Mouse (Mus musculus) kidney, embryonic 15.5 days (tissue): ENCODE results near the gene Ms4a6d. TPM values are rescaled to one million over a fixed set of nuclear protein-coding genes. Genes with fewer than 3 reads are reported as not detected.
"Not testable (repeated sequence)": the region's sequence is repeated elsewhere in the genome, so short reads cannot be mapped to it uniquely, and the experiment has no call there.

Experiments used
- ATAC-seq: fragments of 200-750 bp; cut with Nextera tagmentation; replicated peaks from 2 replicates; pipeline ENCODE4 v1.8.0; 2017; ENCODE audit warnings: moderate TSS enrichment; ENCODE audit not compliant: low FRiP score
- H3K27ac ChIP-seq: fragments of 300-500 bp; sonication (generic); 2 replicates; pipeline ENCODE4 v1.5.1; 2015; ENCODE audit warnings: mild to moderate bottlenecking, inconsistent platforms
- H3K27me3 ChIP-seq: fragments of 300-500 bp; sonication (generic); 2 replicates; pipeline ENCODE4 v1.6.1; 2015; ENCODE audit warnings: inconsistent platforms
- H3K36me3 ChIP-seq: fragments of 300-500 bp; sonication (generic); 2 replicates; pipeline ENCODE4 v1.6.1; 2015; ENCODE audit warnings: inconsistent platforms
- H3K4me1 ChIP-seq: fragments of 300-500 bp; sonication (generic); 2 replicates; pipeline ENCODE4 v1.6.1; 2015; ENCODE audit warnings: inconsistent platforms
- H3K4me2 ChIP-seq: fragments of 300-500 bp; sonication (generic); 2 replicates; pipeline ENCODE4 v1.6.1; 2015; ENCODE audit warnings: moderate library complexity, mild to moderate bottlenecking, inconsistent platforms
- H3K4me3 ChIP-seq: fragments of 300-500 bp; sonication (generic); replicated peaks from 2 replicates; pipeline ENCODE4 v1.5.1; 2015; ENCODE audit warnings: mild to moderate bottlenecking, inconsistent platforms
- H3K9ac ChIP-seq: fragments of 300-500 bp; sonication (generic); 2 replicates; pipeline ENCODE4 v1.6.1; 2015; ENCODE audit warnings: mild to moderate bottlenecking, inconsistent platforms
- H3K9me3 ChIP-seq: fragments of 300-500 bp; sonication (generic); replicated peaks from 2 replicates; pipeline ENCODE4 v1.6.1; 2016; ENCODE audit warnings: inconsistent platforms
- WGBS: fragments of 180-500 bp; shearing (Covaris S2); methylation state at CpG from one replicate; pipeline ENCODE4 v1.1.7; 2015; ENCODE audit warnings: mixed read lengths; 5-methylcytosine and 5-hydroxymethylcytosine counted together
- polyA plus RNA-seq: library from polyadenylated mRNA; unstranded; fragments of >200 nt; fragmentation: Nextera tagmentation; extraction: Ambion mirVana; gene quantifications from 2 replicates; pipeline ENCODE4 v1.2.1, GENCODE M21; 2015

The Ms4a6d gene
- polyA plus RNA-seq, 1 experiment from 2014 or later = 2.8 TPM

DNA sequence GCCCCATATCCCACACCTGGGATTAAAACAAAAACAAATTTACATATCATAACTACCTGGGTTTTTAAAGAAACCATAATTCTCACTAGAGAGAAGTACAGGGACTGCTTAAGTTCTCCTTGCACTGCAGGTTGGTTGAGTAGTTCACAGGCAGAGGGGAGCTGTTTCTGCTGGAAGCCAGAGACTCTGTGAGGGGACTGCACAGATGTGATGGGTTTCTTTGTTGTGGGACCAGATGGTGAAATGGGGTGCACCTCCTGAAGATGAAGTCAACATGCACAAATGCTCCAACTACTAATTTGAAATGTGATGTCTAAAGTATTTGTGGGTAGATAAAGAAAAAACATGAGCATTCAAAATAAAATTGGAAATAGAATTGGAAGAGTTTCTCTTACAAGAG, 56.7 kb downstream of the Ms4a6d start:
- Histone ChIP-seq H3K4me2 (no peak overlapping the region), H3K27me3 (no peaks in the 10 kb centered on the region), H3K9me3 (no peaks in the 10 kb centered on the region), H3K36me3 (no peaks in the 10 kb centered on the region), H3K4me3 (no peak overlapping the region), H3K9ac (no peak overlapping the region), H3K4me1 (no peaks in the 10 kb centered on the region), H3K27ac (no peak overlapping the region)
- ATAC-seq = no peak

DNA sequence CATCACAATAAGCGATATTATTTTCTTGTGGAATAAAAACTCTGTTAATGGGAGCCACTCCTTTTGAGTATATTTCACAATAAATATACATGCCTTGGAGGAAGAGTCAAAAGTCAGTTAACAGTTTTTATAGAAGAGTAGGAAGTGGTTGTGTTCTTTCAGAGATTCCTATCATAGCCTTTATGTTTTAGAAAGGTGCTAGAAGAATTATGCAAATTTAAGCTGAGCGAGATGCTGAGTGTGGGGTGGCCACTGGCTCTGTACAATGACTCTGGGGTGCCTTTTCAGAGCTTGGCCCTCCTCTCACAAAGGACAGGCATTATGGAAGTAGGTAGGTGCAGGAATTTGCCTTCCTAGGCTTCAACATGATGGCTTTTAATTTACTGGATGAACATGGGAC, 60.3 kb downstream of the Ms4a6d start:
- not testable (repeated sequence) for H3K36me3 ChIP-seq, H3K9ac ChIP-seq, H3K4me3 ChIP-seq, H3K9me3 ChIP-seq, H3K27ac ChIP-seq, H3K4me1 ChIP-seq, ATAC-seq, H3K4me2 ChIP-seq, H3K27me3 ChIP-seq
- 86% methylated on average over 2 of the region's 2 CpGs for WGBS

DNA sequence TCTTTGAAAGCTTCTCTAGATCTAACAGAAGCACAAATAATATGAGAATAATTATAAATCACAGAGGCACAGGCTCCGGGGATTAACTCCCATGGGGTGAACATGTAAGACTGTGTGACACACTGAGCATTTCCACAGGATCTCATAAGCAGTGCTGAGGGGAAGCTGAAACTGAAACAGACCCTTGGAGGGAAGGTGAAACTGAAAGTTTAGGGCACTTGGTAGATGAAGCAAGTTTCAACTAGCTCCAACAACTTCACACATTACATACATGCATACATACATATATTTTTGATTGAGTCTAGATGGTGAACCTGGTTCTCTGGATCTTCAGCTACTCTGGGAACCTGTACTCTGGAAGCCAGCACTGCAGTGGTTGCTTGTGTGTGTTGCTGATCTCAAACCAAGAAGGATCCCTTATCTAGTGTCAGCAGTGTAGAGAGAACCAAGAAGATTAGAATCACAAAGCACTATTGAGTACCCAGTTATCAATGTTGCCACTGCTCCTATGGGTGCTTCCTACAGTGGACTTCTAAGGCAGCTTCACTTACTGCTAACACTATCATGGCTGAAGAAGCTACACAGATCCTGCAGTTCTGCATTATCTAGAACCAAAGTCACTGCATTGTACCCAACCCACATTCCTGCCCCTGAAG, 64.4 kb downstream of the Ms4a6d start:
- not testable (repeated sequence) for ATAC-seq, H3K4me3 ChIP-seq
- WGBS = 77% methylated on average over 1 of the region's 1 CpGs

DNA sequence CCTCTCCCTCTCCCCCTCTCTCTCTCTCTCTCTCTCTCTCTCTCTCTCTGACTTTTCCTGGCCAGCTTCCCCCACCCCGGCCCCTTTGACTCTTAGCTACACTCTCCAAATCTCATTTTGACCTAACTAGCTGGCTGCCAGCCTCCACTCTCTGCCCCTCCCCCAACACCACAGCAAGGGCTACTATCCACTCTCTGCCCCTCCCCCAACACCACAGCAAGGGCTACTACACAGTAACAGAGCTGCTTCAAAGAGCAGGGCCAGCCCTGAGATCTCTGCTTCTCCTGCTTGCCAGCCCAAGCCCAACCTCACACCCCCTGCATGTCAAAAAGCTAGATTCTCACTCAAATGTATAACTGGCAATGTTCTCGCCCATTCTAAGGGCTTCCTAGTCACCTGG, 67.3 kb downstream of the Ms4a6d start:
- no peak overlapping the region for H3K9ac ChIP-seq
- H3K4me1 ChIP-seq = no peaks in the 10 kb centered on the region
- WGBS = 23% methylated on average over 2 of the region's 2 CpGs
- H3K9me3 ChIP-seq = no peaks in the 10 kb centered on the region
- H3K27ac ChIP-seq = no peak overlapping the region
- H3K4me2 ChIP-seq = no peak overlapping the region
- no peak; the same call in 1 of the 2 replicates for ATAC-seq
- H3K36me3 ChIP-seq = no peaks in the 10 kb centered on the region
- H3K4me3 ChIP-seq = no peak overlapping the region
- H3K27me3 ChIP-seq = no peaks in the 10 kb centered on the region

More for the DNA sequence above, 64.4 kb downstream of the Ms4a6d start:
- H3K27me3 ChIP-seq, H3K4me1 ChIP-seq, H3K4me2 ChIP-seq, H3K9ac ChIP-seq, H3K27ac ChIP-seq, H3K36me3 ChIP-seq, H3K9me3 ChIP-seq: not testable (repeated sequence)

Other genes with a start within 250 kb of the Ms4a6d start
- 3.9 and 6.2 TPM in 2 replicates for gene Ms4a4a, start 229.3 kb downstream of the Ms4a6d start, polyA plus RNA-seq
- 1.1 and 1.9 TPM in 2 replicates for gene Ms4a4c, start 200.1 kb downstream of the Ms4a6d start, polyA plus RNA-seq
- 0.06 TPM in 1 of 2 replicates, not detected in the other for gene Ms4a4b, start 161.3 kb downstream of the Ms4a6d start, polyA plus RNA-seq
- gene Ms4a6c, start 135.5 kb downstream of the Ms4a6d start, polyA plus RNA-seq = 5.1 and 5.2 TPM in 2 replicates
- not detected in 2 replicates for gene Gm8369, start 118.9 kb downstream of the Ms4a6d start, polyA plus RNA-seq
- gene Ms4a6b, start 88.3 kb downstream of the Ms4a6d start, polyA plus RNA-seq = 3.8 TPM in 2 replicates
- 0.10 and 0.30 TPM in 2 replicates for gene Ms4a4d, start 68.0 kb downstream of the Ms4a6d start, polyA plus RNA-seq
- gene Ms4a2, start 18.9 kb upstream of the Ms4a6d start, polyA plus RNA-seq = 1.3 and 2.0 TPM in 2 replicates
- 0.17 and 0.55 TPM in 2 replicates for gene Ms4a3, start 36.0 kb upstream of the Ms4a6d start, polyA plus RNA-seq
- not detected in 2 replicates for gene Oosp2, start 55.7 kb upstream of the Ms4a6d start, polyA plus RNA-seq
- gene Oosp1, start 86.3 kb upstream of the Ms4a6d start, polyA plus RNA-seq = not detected in 2 replicates
- not detected in 2 replicates for gene Oosp3, start 92.2 kb upstream of the Ms4a6d start, polyA plus RNA-seq
- gene Gif, start 142.7 kb upstream of the Ms4a6d start, polyA plus RNA-seq = not detected in 2 replicates
- gene Mrpl16, start 165.5 kb upstream of the Ms4a6d start, polyA plus RNA-seq = 52.2 and 52.6 TPM in 2 replicates
- 20.4 TPM in 2 replicates for gene Stx3, start 214.6 kb upstream of the Ms4a6d start, polyA plus RNA-seq
- not detected in 2 replicates for gene Olfr1417, start 234.4 kb upstream of the Ms4a6d start, polyA plus RNA-seq